Mouse (Mus musculus) C2C12 (cell line): ENCODE measurements around the gene Nck2.

Source experiments
- CEBPB ChIP-seq: IDR thresholded peaks from one replicate; pipeline ENCODE4 v1.6.1; 2011; ENCODE audit warnings: low read depth, mild to moderate bottlenecking, control low read depth, moderate library complexity
- CTCF ChIP-seq: IDR thresholded peaks from one replicate; pipeline ENCODE4 v1.5.1; 2011; ENCODE audit not compliant: control insufficient read depth, insufficient read depth, insufficient read length
- MYOD1 ChIP-seq: IDR thresholded peaks from one replicate; pipeline ENCODE4 v1.6.1; 2011; ENCODE audit warnings: low read depth; ENCODE audit not compliant: control insufficient read depth, insufficient read length
- MYOG ChIP-seq: IDR thresholded peaks from one replicate; pipeline ENCODE4 v1.6.1; 2011; ENCODE audit not compliant: control insufficient read depth, insufficient read length; ENCODE audit errors: extremely low read depth

GRCm38 (mm10) chr1:43536266-43536665 lies 91.9 kb downstream of the Nck2 start:
- no peak for TF ChIP-seq CTCF
- TF ChIP-seq MYOD1: no peak
- TF ChIP-seq MYOG: no peak
- no peak for TF ChIP-seq CEBPB
